Mouse (Mus musculus): ENCODE data around the gene Pgm2. TPM values are rescaled to one million over a fixed set of nuclear protein-coding genes. Genes with fewer than 3 reads are reported as not detected.

Gene Pgm2
- polyA plus RNA-seq, 1 experiment from 2014 or later, result 35.2 TPM

GRCm38 (mm10) chr5:64172884-64173283 is 80.1 kb downstream of the Pgm2 start:
- Histone ChIP-seq H3K4me1 (replicated peaks; ENCODE audit: control insufficient read depth, insufficient read depth, low read length) (no peaks in the 10 kb centered on the region), H3K36me3 (ENCODE audit: control insufficient read depth, insufficient read depth, low read length) (peaks cover 3% of the 10 kb centered on the region; the same call in 1 of the 2 replicates), H3K9me3 (ENCODE audit: control insufficient read depth, low read length) (no peaks in the 10 kb centered on the region), H3K4me3 (ENCODE audit: low read depth, low read length) (no peak overlapping the region), H3K9ac (ENCODE audit: low read length) (no peak overlapping the region), H3K4me2 (ENCODE audit: low read length) (no peak overlapping the region), H3K27ac (ENCODE audit: low read depth) (no peak overlapping the region), H3K27me3 (replicated peaks; ENCODE audit: control insufficient read depth, insufficient read depth, low read length) (no peaks in the 10 kb centered on the region)
- no peak for ATAC-seq (replicated peaks; ENCODE audit: low FRiP score, low TSS enrichment, low read depth)
- WGBS, result 77% methylated on average over 3 of the region's 3 CpGs
- DNase-seq (ENCODE audit: low spot score), result no peak

GRCm38 (mm10) chr5:64173302-64173701 is 80.6 kb downstream of the Pgm2 start:
- H3K36me3 ChIP-seq (ENCODE audit: control insufficient read depth, insufficient read depth, low read length), result peaks cover 3% of the 10 kb centered on the region; the same call in 1 of the 2 replicates
- no peaks in the 10 kb centered on the region for H3K9me3 ChIP-seq (ENCODE audit: control insufficient read depth, low read length)
- DNase-seq (ENCODE audit: low spot score) (no peak), ATAC-seq (replicated peaks; ENCODE audit: low FRiP score, low TSS enrichment, low read depth) (no peak)
- 87% methylated on average over 16 of the region's 16 CpGs for WGBS
- H3K4me2 ChIP-seq (ENCODE audit: low read length), result no peak overlapping the region
- no peak overlapping the region for H3K27ac ChIP-seq (ENCODE audit: low read depth)
- no peak overlapping the region for H3K9ac ChIP-seq (ENCODE audit: low read length)
- H3K4me3 ChIP-seq (ENCODE audit: low read depth, low read length), result no peak overlapping the region
- no peaks in the 10 kb centered on the region for H3K27me3 ChIP-seq (replicated peaks; ENCODE audit: control insufficient read depth, insufficient read depth, low read length)
- H3K4me1 ChIP-seq (replicated peaks; ENCODE audit: control insufficient read depth, insufficient read depth, low read length), result no peaks in the 10 kb centered on the region

- Histone ChIP-seq H3K27me3 (replicated peaks; ENCODE audit: control insufficient read depth, insufficient read depth, low read length) (no peaks in the 10 kb centered on the region), H3K4me1 (replicated peaks; ENCODE audit: control insufficient read depth, insufficient read depth, low read length) (no peaks in the 10 kb centered on the region), H3K36me3 (ENCODE audit: control insufficient read depth, insufficient read depth, low read length) (peaks cover 3% of the 10 kb centered on the region; the same call in 1 of the 2 replicates), H3K4me3 (ENCODE audit: low read depth, low read length) (no peak overlapping the region), H3K9ac (ENCODE audit: low read length) (no peak overlapping the region), H3K4me2 (ENCODE audit: low read length) (no peak overlapping the region), H3K9me3 (ENCODE audit: control insufficient read depth, low read length) (no peaks in the 10 kb centered on the region), H3K27ac (ENCODE audit: low read depth) (no peak overlapping the region)
- 66% methylated on average over 5 of the region's 5 CpGs for WGBS
- no peak for DNase-seq (ENCODE audit: low spot score)
- no peak for ATAC-seq (replicated peaks; ENCODE audit: low FRiP score, low TSS enrichment, low read depth)
Measured at GRCm38 (mm10) chr5:64174429-64174935, 81.7 kb downstream of the Pgm2 start.

Small RNAs within 50 kb of the gene (microRNA-seq; reads per million reads assigned to microRNA genes)
- not detected for gene Gm22395
- gene Gm23967, result not detected

Other genes with a start within 250 kb of the Pgm2 start
- gene Rell1, start 124.1 kb upstream of the Pgm2 start, polyA plus RNA-seq (2014; fragmentation: Nextera tagmentation; extraction: Ambion mirVana), result 10.5 and 12.3 TPM in 2 replicates
- 41.3 and 44.9 TPM in 2 replicates for gene Tbc1d1, start 63.4 kb downstream of the Pgm2 start, polyA plus RNA-seq (2014; fragmentation: Nextera tagmentation; extraction: Ambion mirVana)